Mouse (Mus musculus) layer of hippocampus, postnatal 14 days (tissue): ENCODE measurements around the gene D17Wsu92e. TPM values are rescaled to one million over a fixed set of nuclear protein-coding genes. Genes with fewer than 3 reads are reported as not detected.

Source experiments
- DNase-seq, 2 experiments: peaks; one replicate each; pipeline ENCODE4 v3.0.0; 2021 to 2022; ENCODE audit warnings: low spot score in 2 of 2, mixed read lengths in 1 of 2
- total RNA-seq, 2 experiments: library from RNA; stranded (reverse); gene quantifications; 2 replicates each; pipeline ENCODE4 v1.2.3; 2021

Gene D17Wsu92e
- total RNA-seq, 2 experiments from 2014 or later = 121 to 130 TPM

- DNase-seq = no peak
These were observed 2.9 kb upstream of the D17Wsu92e start for GRCm38 (mm10) chr17:27823142-27823905.

- DNase-seq = no peak
These were observed 1.2 kb upstream of the D17Wsu92e start for GRCm38 (mm10) chr17:27821407-27822338.

- no peak for DNase-seq
These were observed 379 bp downstream of the D17Wsu92e start for GRCm38 (mm10) chr17:27819971-27820567.

- no peak for DNase-seq
These were observed 902 bp downstream of the D17Wsu92e start for GRCm38 (mm10) chr17:27819521-27819970.

- no peak for DNase-seq
These were observed 1.4 kb downstream of the D17Wsu92e start for GRCm38 (mm10) chr17:27819011-27819410.

- no peak for DNase-seq
These were observed 5.8 kb downstream of the D17Wsu92e start for GRCm38 (mm10) chr17:27814606-27815005.

- DNase-seq = no peak
These were observed 8.5 kb downstream of the D17Wsu92e start for GRCm38 (mm10) chr17:27811980-27812379.

GRCm38 (mm10) chr17:27810569-27811331, 9.7 kb downstream of the D17Wsu92e start:
- DNase-seq = no peak

- no peak for DNase-seq
These were observed 12.8 kb downstream of the D17Wsu92e start for GRCm38 (mm10) chr17:27807542-27808078.

- DNase-seq = no peak
These were observed 15.4 kb downstream of the D17Wsu92e start for GRCm38 (mm10) chr17:27804803-27805770.

- no peak for DNase-seq
These were observed 16.2 kb downstream of the D17Wsu92e start for GRCm38 (mm10) chr17:27804156-27804690.

- DNase-seq = no peak
These were observed 16.7 kb downstream of the D17Wsu92e start for GRCm38 (mm10) chr17:27803752-27804151.

GRCm38 (mm10) chr17:27800710-27801648, 19.5 kb downstream of the D17Wsu92e start:
- DNase-seq = no peak

GRCm38 (mm10) chr17:27799771-27800584, 20.5 kb downstream of the D17Wsu92e start:
- no peak for DNase-seq

- no peak for DNase-seq
These were observed 23.0 kb downstream of the D17Wsu92e start for GRCm38 (mm10) chr17:27797341-27797872.

- DNase-seq = no peak
These were observed 23.7 kb downstream of the D17Wsu92e start for GRCm38 (mm10) chr17:27796780-27797179.

- no peak for DNase-seq
These were observed 27.3 kb downstream of the D17Wsu92e start for GRCm38 (mm10) chr17:27793144-27793543.
